Mouse (Mus musculus) testis, adult 2 months (tissue): ENCODE data around the gene Ctf1.

Source experiments
- CTCF ChIP-seq: fragments of 200-500 bp; IDR thresholded peaks from 2 replicates; pipeline ENCODE4 v1.5.1; 2012; ENCODE audit warnings: low read depth, mild to moderate bottlenecking, inconsistent platforms, low read length, moderate library complexity; ENCODE audit not compliant: control insufficient read depth, insufficient read depth, insufficient replicate concordance
- POLR2A ChIP-seq: fragments of 200-500 bp; IDR thresholded peaks from 2 replicates; pipeline ENCODE4 v1.6.1; 2012; ENCODE audit warnings: low read depth, mild to moderate bottlenecking, inconsistent platforms, low read length, moderate library complexity; ENCODE audit not compliant: control insufficient read depth

GRCm38 (mm10) chr7:127677077-127677476, 35.5 kb upstream of the Ctf1 start:
- TF ChIP-seq CTCF (peak; percentile 89), POLR2A (no peak)
